8 mouse cellular contexts compared by ENCODE assay signal in the genomic region with DNA sequence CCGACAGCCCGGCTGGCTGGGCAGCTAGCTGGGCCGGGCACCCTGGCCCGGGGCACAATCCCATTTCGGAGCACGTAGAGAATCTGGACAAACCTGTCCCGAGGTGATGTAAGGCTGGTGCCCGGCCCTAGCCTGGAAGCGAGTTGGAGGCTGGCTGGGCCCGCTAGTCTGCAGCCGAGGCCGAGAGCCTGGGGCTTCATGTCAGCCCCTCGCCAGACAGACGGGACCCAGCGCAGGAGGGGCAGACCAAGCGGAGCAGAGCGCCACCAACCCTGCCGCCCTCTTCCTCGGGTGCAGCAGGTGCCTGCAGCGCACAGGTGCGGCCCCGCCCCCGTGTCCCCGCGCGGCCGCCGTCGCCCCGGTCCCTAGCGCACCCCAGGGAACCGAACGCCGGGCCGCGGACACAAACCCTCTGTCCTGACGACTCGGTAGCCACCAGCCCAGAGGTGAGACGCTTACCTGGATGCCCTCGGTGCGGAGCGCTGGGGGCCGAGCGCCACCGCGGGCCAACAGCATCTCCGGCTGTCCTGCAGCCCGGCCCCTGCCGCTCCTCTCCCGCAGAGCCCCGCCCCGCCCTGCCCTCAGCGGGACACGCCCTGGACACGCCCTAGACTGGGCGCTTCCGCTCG.
DNase-seq lines count a peak whose midpoint lies in the region; ATAC-seq and TF ChIP-seq lines count a peak whose summit lies in the region.

No protein-coding gene starts in this region.

- H3K4me2 ChIP-seq in intestine, embryonic 15.5 days (replicated peaks) = peak overlapping the region; percentile 90
- H3K4me2 ChIP-seq in midbrain, embryonic 13.5 days (replicated peaks) = peak overlapping the region; percentile 85

- H3K27ac ChIP-seq in cerebellum, adult 2 months (ENCODE audit: insufficient read depth, low read length) = peak overlapping the region; percentile 82
- peak overlapping the region; percentile 64 for H3K27ac ChIP-seq in intestine, embryonic 15.5 days
- H3K27ac ChIP-seq in midbrain, embryonic 13.5 days = peak overlapping the region; percentile 69

- DNase-seq in cerebellum, adult 2 months = no peak
- DNase-seq in cerebellum, adult 18-20 months = no peak
- peak; percentile 90 for DNase-seq in urinary bladder, adult 2 months (ENCODE audit: low spot score)
- DNase-seq in urinary bladder, postnatal 10 days (ENCODE audit: low spot score) = no peak
- DNase-seq in spleen, postnatal 14 days (ENCODE audit: low spot score in 2 of 2) = no peak
- no peak for DNase-seq in adrenal gland, postnatal 10 days

- H3K9ac ChIP-seq in intestine, embryonic 15.5 days = peak overlapping the region; percentile 80
- H3K9ac ChIP-seq in midbrain, embryonic 13.5 days (replicated peaks) = peak overlapping the region; percentile 89

- peak; percentile 72; the same call in 1 of the 2 replicates for TF ChIP-seq POLR2A in cerebellum, adult 2 months (IDR thresholded peaks at IDR 0.05; ENCODE audit: borderline replicate concordance, insufficient read depth, low read length)

- peak overlapping the region; percentile 79 for H3K4me3 ChIP-seq in cerebellum, adult 2 months (replicated peaks; ENCODE audit: insufficient read depth, low read depth, low read length)
- peak overlapping the region; percentile 93 for H3K4me3 ChIP-seq in intestine, embryonic 15.5 days (replicated peaks)
- H3K4me3 ChIP-seq in midbrain, embryonic 13.5 days (replicated peaks) = peak overlapping the region; percentile 86

- no peak for TF ChIP-seq CTCF in cerebellum, adult 2 months (IDR thresholded peaks at IDR 0.05; ENCODE audit: borderline replicate concordance, insufficient read depth, low read depth, low read length)

- H3K36me3 ChIP-seq in intestine, embryonic 15.5 days = peaks cover 7% of the 10 kb centered on the region; the same call in 1 of the 2 replicates
- peaks cover 11% of the 10 kb centered on the region for H3K36me3 ChIP-seq in midbrain, embryonic 13.5 days

- no peaks in the 10 kb centered on the region for H3K9me3 ChIP-seq in intestine, embryonic 15.5 days
- H3K9me3 ChIP-seq in midbrain, embryonic 13.5 days = no peaks in the 10 kb centered on the region

- H3K27me3 ChIP-seq in cerebellum, adult 2 months (ENCODE audit: control insufficient read depth, insufficient read depth, low read length) = no peaks in the 10 kb centered on the region
- no peaks in the 10 kb centered on the region for H3K27me3 ChIP-seq in intestine, embryonic 15.5 days (replicated peaks)
- H3K27me3 ChIP-seq in midbrain, embryonic 13.5 days = no peaks in the 10 kb centered on the region

- WGBS in cerebellum, adult 2 months = under 1% methylated on average over 57 of the region's 58 CpGs
- WGBS in intestine, embryonic 15.5 days = under 1% methylated on average over 57 of the region's 58 CpGs
- WGBS in midbrain, embryonic 13.5 days = under 1% methylated on average over 58 of the region's 58 CpGs

- peak; percentile 82 for ATAC-seq in intestine, embryonic 15.5 days
- no peak for ATAC-seq in midbrain, embryonic 13.5 days

- peaks cover 8% of the 10 kb centered on the region for H3K4me1 ChIP-seq in cerebellum, adult 2 months (ENCODE audit: control insufficient read depth, insufficient read depth, low read length)
- peaks cover 7% of the 10 kb centered on the region; the same call in 1 of the 2 replicates for H3K4me1 ChIP-seq in intestine, embryonic 15.5 days (replicated peaks)
- H3K4me1 ChIP-seq in midbrain, embryonic 13.5 days (replicated peaks) = peaks cover 35% of the 10 kb centered on the region
